Mouse (Mus musculus) forebrain, embryonic 13.5 days (tissue): ENCODE data around the gene Sh3pxd2b. TPM values are rescaled to one million over a fixed set of nuclear protein-coding genes. Genes with fewer than 3 reads are reported as not detected.

Source experiments
- ATAC-seq: fragments of 200-750 bp; cut with Nextera tagmentation; 2 replicates; pipeline ENCODE4 v1.8.0; 2017
- H3K27ac ChIP-seq: fragments of 300-500 bp; sonication (generic); 2 replicates; pipeline ENCODE4 v1.5.1; 2015; ENCODE audit warnings: inconsistent platforms, mild to moderate bottlenecking, moderate library complexity
- H3K27me3 ChIP-seq: fragments of 300-500 bp; sonication (generic); 2 replicates; pipeline ENCODE4 v1.6.1; 2015; ENCODE audit warnings: mild to moderate bottlenecking, inconsistent platforms
- H3K36me3 ChIP-seq: fragments of 300-500 bp; sonication (generic); 2 replicates; pipeline ENCODE4 v1.6.1; 2015; ENCODE audit warnings: mild to moderate bottlenecking, inconsistent platforms; ENCODE audit not compliant: poor library complexity, severe bottlenecking
- H3K4me1 ChIP-seq: fragments of 300-500 bp; sonication (generic); 2 replicates; pipeline ENCODE4 v1.6.1; 2015; ENCODE audit warnings: inconsistent platforms
- H3K4me2 ChIP-seq: fragments of 300-500 bp; sonication (generic); 2 replicates; pipeline ENCODE4 v1.6.1; 2015; ENCODE audit warnings: inconsistent platforms, mild to moderate bottlenecking, moderate library complexity
- H3K4me3 ChIP-seq: fragments of 300-500 bp; sonication (generic); 2 replicates; pipeline ENCODE4 v1.5.1; 2015; ENCODE audit warnings: mild to moderate bottlenecking, inconsistent platforms
- H3K9ac ChIP-seq: fragments of 300-500 bp; sonication (generic); 2 replicates; pipeline ENCODE4 v1.6.1; 2015; ENCODE audit warnings: mild to moderate bottlenecking, inconsistent platforms
- H3K9me3 ChIP-seq: fragments of 300-500 bp; sonication (generic); replicated peaks from 2 replicates; pipeline ENCODE4 v1.6.1; 2016; ENCODE audit warnings: inconsistent platforms
- WGBS: fragments of 180-500 bp; shearing (Covaris S2); methylation state at CpG from one replicate; pipeline ENCODE4 v1.1.7; 2015; 5-methylcytosine and 5-hydroxymethylcytosine counted together
- polyA plus RNA-seq: library from polyadenylated mRNA; unstranded; fragments of >200 nt; fragmentation: Nextera tagmentation; extraction: Ambion mirVana; gene quantifications from 2 replicates; pipeline ENCODE4 v1.2.1, GENCODE M21; 2015

Gene Sh3pxd2b
- polyA plus RNA-seq, 1 experiment from 2014 or later = 15.7 TPM

DNA sequence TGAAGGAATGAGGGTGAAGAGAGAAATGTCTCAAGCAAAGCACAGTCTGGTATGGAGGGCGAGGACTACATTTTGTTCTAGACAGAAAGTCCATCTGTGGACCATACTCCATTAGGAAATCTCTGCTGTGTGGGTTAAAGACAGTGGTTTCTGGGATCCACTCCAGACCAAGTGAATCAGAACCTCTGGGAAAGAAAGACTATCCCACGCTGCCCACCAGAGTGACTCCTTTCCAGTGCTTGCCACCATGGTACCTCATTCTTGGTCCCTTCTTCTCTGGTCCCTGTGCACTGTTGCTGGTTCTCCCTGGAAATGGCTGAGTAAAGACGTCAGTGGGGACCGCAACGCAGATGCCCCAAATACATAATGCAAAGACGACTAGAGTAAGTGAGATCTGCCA lies 103.7 kb downstream of the Sh3pxd2b start:
- H3K4me2 ChIP-seq = no peak overlapping the region
- 0 out of 2 replicates have a peak, but pooled peaks cover 4% of the 10 kb centered on the region for H3K27me3 ChIP-seq
- H3K27ac ChIP-seq = no peak overlapping the region
- no peaks in the 10 kb centered on the region for H3K36me3 ChIP-seq
- H3K9me3 ChIP-seq = no peaks in the 10 kb centered on the region
- H3K9ac ChIP-seq = no peak overlapping the region
- H3K4me1 ChIP-seq = peaks cover 4% of the 10 kb centered on the region
- no peak overlapping the region for H3K4me3 ChIP-seq
- no peak for ATAC-seq
- 89% methylated on average over 6 of the region's 6 CpGs for WGBS

- no peaks in the 10 kb centered on the region for H3K36me3 ChIP-seq
- WGBS = 87% methylated on average over 4 of the region's 4 CpGs
- ATAC-seq = no peak
- H3K4me3 ChIP-seq = no peak overlapping the region
- 0 out of 2 replicates have a peak, but pooled peaks cover 4% of the 10 kb centered on the region for H3K27me3 ChIP-seq
- peaks cover 14% of the 10 kb centered on the region for H3K4me1 ChIP-seq
- no peaks in the 10 kb centered on the region for H3K9me3 ChIP-seq
- no peak overlapping the region for H3K9ac ChIP-seq
- H3K27ac ChIP-seq = no peak overlapping the region
- H3K4me2 ChIP-seq = no peak overlapping the region
These were observed 105.1 kb downstream of the Sh3pxd2b start for GRCm38 (mm10) chr11:32452745-32453144.

DNA sequence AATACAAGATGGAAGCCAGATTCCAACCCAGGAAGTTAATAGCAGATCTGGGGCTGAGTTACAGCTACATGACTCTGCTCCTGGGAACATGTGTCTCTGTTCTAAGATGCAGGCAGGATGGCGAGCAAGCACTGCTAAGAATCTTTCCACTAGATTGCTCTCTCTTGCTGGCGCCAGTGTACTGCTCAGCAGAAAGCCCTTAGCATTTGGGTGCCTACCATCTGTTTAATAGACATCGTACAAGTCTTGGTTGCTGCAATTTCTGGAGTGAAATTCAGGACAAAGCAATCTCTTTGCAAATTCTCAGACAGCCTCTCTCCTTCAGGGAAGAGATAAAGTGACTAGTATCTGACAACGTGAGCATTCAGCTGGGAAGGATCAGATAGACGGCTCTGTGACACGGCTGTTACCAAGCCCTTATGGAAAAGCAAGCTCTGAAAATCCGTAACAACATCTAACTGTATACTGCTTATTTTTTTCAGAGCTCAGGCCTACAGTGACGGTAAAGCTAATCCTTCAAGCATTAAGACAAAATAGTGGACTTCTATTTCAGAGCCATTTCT lies 105.8 kb downstream of the Sh3pxd2b start:
- Histone ChIP-seq H3K27ac (no peak overlapping the region), H3K27me3 (0 out of 2 replicates have a peak, but pooled peaks cover 4% of the 10 kb centered on the region), H3K4me1 (peaks cover 20% of the 10 kb centered on the region), H3K4me3 (no peak overlapping the region), H3K4me2 (no peak overlapping the region), H3K9ac (no peak overlapping the region), H3K9me3 (no peaks in the 10 kb centered on the region), H3K36me3 (no peaks in the 10 kb centered on the region)
- WGBS = 57% methylated on average over 8 of the region's 8 CpGs
- ATAC-seq = no peak

- Histone ChIP-seq H3K4me3 (peak overlapping the region; percentile 95), H3K9me3 (no peaks in the 10 kb centered on the region), H3K36me3 (no peaks in the 10 kb centered on the region), H3K27ac (no peak overlapping the region), H3K4me1 (peaks cover 21% of the 10 kb centered on the region), H3K27me3 (0 out of 2 replicates have a peak, but pooled peaks cover 4% of the 10 kb centered on the region), H3K4me2 (peak overlapping the region; percentile 80), H3K9ac (peak overlapping the region; percentile 93)
- WGBS = 3% methylated on average over 19 of the region's 19 CpGs
- no peak; the same call in 1 of the 2 replicates for ATAC-seq
These were observed 106.7 kb downstream of the Sh3pxd2b start for GRCm38 (mm10) chr11:32454231-32454799.

DNA sequence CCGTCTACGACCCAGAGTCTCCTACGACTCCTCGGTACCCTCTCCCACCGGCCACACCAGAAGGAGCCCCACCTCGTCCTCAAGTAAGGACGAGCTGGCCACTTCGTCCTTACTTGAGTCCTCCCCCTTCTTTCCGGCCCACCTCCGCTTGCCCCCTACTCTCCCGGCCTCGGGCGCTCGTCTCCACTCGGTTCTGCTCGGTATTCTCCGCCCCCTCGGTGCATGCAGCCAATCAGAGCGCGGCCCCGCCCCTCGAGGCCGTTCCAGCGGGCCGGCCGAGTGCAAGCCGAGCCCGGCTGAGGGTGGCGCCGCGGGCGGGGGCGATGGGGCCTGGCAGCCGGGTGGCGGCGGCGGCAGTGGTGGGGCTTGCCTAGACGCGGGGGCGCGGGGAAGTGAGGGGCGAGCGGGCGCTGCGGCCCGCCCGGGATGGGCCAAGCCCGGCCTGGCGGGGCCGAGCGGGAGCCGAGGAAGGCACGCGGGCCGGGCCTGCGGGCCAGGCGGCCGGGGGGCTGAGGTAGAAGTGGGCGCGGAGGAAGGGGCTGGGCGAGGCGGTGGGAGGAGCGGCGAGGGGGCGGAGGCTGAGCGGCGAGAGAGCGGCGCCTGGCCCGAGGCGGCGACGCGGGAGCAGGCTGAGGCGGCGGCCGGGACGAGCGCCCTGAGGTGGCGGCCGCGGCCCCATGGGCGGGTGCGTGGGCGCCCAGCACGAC lies 107.3 kb downstream of the Sh3pxd2b start, which contains the start of gene Ubtd2:
TSS of gene Ubtd2 (plus strand) at position 571 of the 707 bp plus-strand sequence.
- peak; percentile 98 for ATAC-seq
- Histone ChIP-seq H3K27ac (peak within 1 kb of the TSS; percentile 96), H3K4me1 (peaks cover 21% of the 10 kb centered on the region), H3K4me2 (peak within 1 kb of the TSS; percentile 80), H3K4me3 (peak within 1 kb of the TSS; percentile 95), H3K27me3 (0 out of 2 replicates have a peak, but pooled peaks cover 4% of the 10 kb centered on the region), H3K9ac (peak within 1 kb of the TSS; percentile 93), H3K36me3 (no peaks in the 10 kb centered on the region), H3K9me3 (no peaks in the 10 kb centered on the region)
- WGBS = under 1% methylated on average over 83 of the region's 86 CpGs

- H3K36me3 ChIP-seq = no peaks in the 10 kb centered on the region
- ATAC-seq = peak; percentile 61
- H3K4me3 ChIP-seq = peak overlapping the region; percentile 95
- peaks cover 21% of the 10 kb centered on the region for H3K4me1 ChIP-seq
- 0 out of 2 replicates have a peak, but pooled peaks cover 4% of the 10 kb centered on the region for H3K27me3 ChIP-seq
- WGBS = under 1% methylated on average over 54 of the region's 58 CpGs
- H3K4me2 ChIP-seq = peak overlapping the region; percentile 80
- H3K9me3 ChIP-seq = no peaks in the 10 kb centered on the region
- H3K9ac ChIP-seq = peak overlapping the region; percentile 93
- H3K27ac ChIP-seq = peak overlapping the region; percentile 96
These were observed 108.0 kb downstream of the Sh3pxd2b start for GRCm38 (mm10) chr11:32455507-32456141.

GRCm38 (mm10) chr11:32456356-32456755 lies 108.7 kb downstream of the Sh3pxd2b start:
- H3K9me3 ChIP-seq = no peaks in the 10 kb centered on the region
- no peak overlapping the region for H3K27ac ChIP-seq
- H3K4me2 ChIP-seq = peak overlapping the region; percentile 80
- peak overlapping the region; percentile 93 for H3K9ac ChIP-seq
- H3K27me3 ChIP-seq = 0 out of 2 replicates have a peak, but pooled peaks cover 1% of the 10 kb centered on the region
- H3K36me3 ChIP-seq = no peaks in the 10 kb centered on the region
- peaks cover 21% of the 10 kb centered on the region for H3K4me1 ChIP-seq
- ATAC-seq = no peak
- peak overlapping the region; percentile 95 for H3K4me3 ChIP-seq
- 10% methylated on average over 6 of the region's 6 CpGs for WGBS

DNA sequence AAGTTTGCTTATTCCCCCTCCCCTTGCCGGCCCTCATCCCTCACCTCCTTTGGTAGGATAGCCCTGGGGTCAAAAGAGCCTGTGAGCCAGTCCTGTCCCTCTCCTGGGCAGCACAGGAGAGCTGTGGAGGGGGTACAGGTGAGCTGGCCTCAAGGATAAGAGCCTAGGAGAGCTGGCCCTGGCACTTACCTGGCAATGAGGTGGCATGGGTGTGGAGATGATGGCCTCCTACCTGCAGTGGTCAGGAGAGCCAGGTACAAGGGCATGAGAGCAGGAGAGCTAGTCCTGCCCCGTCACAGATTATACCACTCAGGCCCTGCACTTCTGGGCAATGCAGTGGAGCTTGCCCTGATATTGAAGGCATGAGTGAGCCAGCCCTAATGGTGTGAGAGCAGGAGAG lies 116.7 kb downstream of the Sh3pxd2b start:
- H3K27ac ChIP-seq = no peak overlapping the region
- H3K9me3 ChIP-seq = no peaks in the 10 kb centered on the region
- no peak overlapping the region for H3K4me2 ChIP-seq
- H3K9ac ChIP-seq = no peak overlapping the region
- H3K27me3 ChIP-seq = no peaks in the 10 kb centered on the region
- H3K36me3 ChIP-seq = no peaks in the 10 kb centered on the region
- peaks cover 17% of the 10 kb centered on the region for H3K4me1 ChIP-seq
- no peak for ATAC-seq
- 79% methylated on average over 2 of the region's 2 CpGs for WGBS
- H3K4me3 ChIP-seq = no peak overlapping the region

- Histone ChIP-seq H3K9me3 (no peaks in the 10 kb centered on the region), H3K36me3 (no peaks in the 10 kb centered on the region), H3K4me1 (peaks cover 11% of the 10 kb centered on the region), H3K9ac (no peak overlapping the region), H3K4me2 (no peak overlapping the region), H3K27me3 (no peaks in the 10 kb centered on the region), H3K4me3 (no peak overlapping the region), H3K27ac (no peak overlapping the region)
- ATAC-seq = no peak
- WGBS = 77% methylated on average over 2 of the region's 2 CpGs
These were observed 124.3 kb downstream of the Sh3pxd2b start for GRCm38 (mm10) chr11:32471925-32472324.

GRCm38 (mm10) chr11:32474725-32475124 lies 127.1 kb downstream of the Sh3pxd2b start:
- Histone ChIP-seq H3K9ac (no peak overlapping the region), H3K27me3 (no peaks in the 10 kb centered on the region), H3K4me1 (peaks cover 11% of the 10 kb centered on the region), H3K27ac (no peak overlapping the region), H3K4me3 (no peak overlapping the region), H3K4me2 (no peak overlapping the region), H3K36me3 (no peaks in the 10 kb centered on the region), H3K9me3 (no peaks in the 10 kb centered on the region)
- WGBS = 91% methylated on average over 3 of the region's 3 CpGs
- no peak for ATAC-seq

GRCm38 (mm10) chr11:32475487-32476236 lies 128.0 kb downstream of the Sh3pxd2b start:
- Histone ChIP-seq H3K27ac (no peak overlapping the region), H3K9ac (no peak overlapping the region), H3K27me3 (no peaks in the 10 kb centered on the region), H3K9me3 (no peaks in the 10 kb centered on the region), H3K4me1 (peaks cover 3% of the 10 kb centered on the region; the same call in 1 of the 2 replicates), H3K36me3 (no peaks in the 10 kb centered on the region), H3K4me3 (no peak overlapping the region), H3K4me2 (no peak overlapping the region)
- no peak for ATAC-seq
- WGBS = 82% methylated on average over 5 of the region's 5 CpGs
